Mouse (Mus musculus) lung, postnatal 0 days (tissue): ENCODE results near the gene Hapln3. TPM values are rescaled to one million over a fixed set of nuclear protein-coding genes. Genes with fewer than 3 reads are reported as not detected.

Experiments
- ATAC-seq: fragments of 200-750 bp; cut with Nextera tagmentation; 2 replicates; pipeline ENCODE4 v1.8.0; 2017; ENCODE audit warnings: moderate library complexity
- DNase-seq: peaks from one replicate; pipeline ENCODE4 v3.0.0-alpha.2; 2016; ENCODE audit warnings: low spot score
- H3K27ac ChIP-seq: fragments of 300-500 bp; sonication (generic); 2 replicates; pipeline ENCODE4 v1.5.1; 2014; ENCODE audit warnings: antibody characterized with exemption, mild to moderate bottlenecking, low read length, mixed read lengths
- H3K27me3 ChIP-seq: fragments of 300-500 bp; sonication (generic); replicated peaks from 2 replicates; pipeline ENCODE4 v1.6.1; 2014; ENCODE audit warnings: low read length, mixed read lengths; ENCODE audit not compliant: insufficient read depth
- H3K36me3 ChIP-seq: fragments of 300-500 bp; sonication (generic); 2 replicates; pipeline ENCODE4 v1.6.1; 2014; ENCODE audit warnings: low read length, mixed read lengths; ENCODE audit not compliant: insufficient read depth
- H3K4me1 ChIP-seq: fragments of 300-500 bp; sonication (generic); 2 replicates; pipeline ENCODE4 v1.6.1; 2014; ENCODE audit warnings: antibody characterized with exemption, low read depth, low read length, mixed read lengths; ENCODE audit not compliant: insufficient read depth
- H3K4me2 ChIP-seq: fragments of 300-500 bp; sonication (generic); replicated peaks from 2 replicates; pipeline ENCODE4 v1.6.1; 2014; ENCODE audit warnings: low read depth, mild to moderate bottlenecking, low read length, moderate library complexity, mixed read lengths
- H3K4me3 ChIP-seq: fragments of 300-500 bp; sonication (generic); 2 replicates; pipeline ENCODE4 v1.5.1; 2014; ENCODE audit warnings: low read depth, low read length
- H3K9ac ChIP-seq: fragments of 300-500 bp; sonication (generic); replicated peaks from 2 replicates; pipeline ENCODE4 v1.6.1; 2014; ENCODE audit warnings: low read depth, mild to moderate bottlenecking
- H3K9me3 ChIP-seq: fragments of 300-500 bp; sonication (generic); 2 replicates; pipeline ENCODE4 v1.6.1; 2016; ENCODE audit warnings: low read length, mixed read lengths
- CTCF ChIP-seq: IDR thresholded peaks from 2 replicates; pipeline ENCODE4 v1.5.1; 2016; ENCODE audit warnings: antibody characterized with exemption, mild to moderate bottlenecking
- EP300 ChIP-seq: IDR thresholded peaks from 2 replicates; pipeline ENCODE4 v1.6.1; 2016; ENCODE audit warnings: antibody characterized with exemption, mild to moderate bottlenecking, control low read depth
- WGBS: fragments of 180-500 bp; shearing (Covaris S2); extraction: QIAGEN DNeasy Blood & Tissue Kit; methylation state at CpG from one replicate; pipeline ENCODE4 v1.1.7; 2014; 5-methylcytosine and 5-hydroxymethylcytosine counted together
- polyA plus RNA-seq: library from polyadenylated mRNA; unstranded; fragments of >200 nt; fragmentation: Nextera tagmentation; extraction: Ambion mirVana; gene quantifications from 2 replicates; pipeline ENCODE4 v1.2.1, GENCODE M21; 2015

The Hapln3 gene
- polyA plus RNA-seq, 1 experiment from 2014 or later, result 0.17 TPM

DNA sequence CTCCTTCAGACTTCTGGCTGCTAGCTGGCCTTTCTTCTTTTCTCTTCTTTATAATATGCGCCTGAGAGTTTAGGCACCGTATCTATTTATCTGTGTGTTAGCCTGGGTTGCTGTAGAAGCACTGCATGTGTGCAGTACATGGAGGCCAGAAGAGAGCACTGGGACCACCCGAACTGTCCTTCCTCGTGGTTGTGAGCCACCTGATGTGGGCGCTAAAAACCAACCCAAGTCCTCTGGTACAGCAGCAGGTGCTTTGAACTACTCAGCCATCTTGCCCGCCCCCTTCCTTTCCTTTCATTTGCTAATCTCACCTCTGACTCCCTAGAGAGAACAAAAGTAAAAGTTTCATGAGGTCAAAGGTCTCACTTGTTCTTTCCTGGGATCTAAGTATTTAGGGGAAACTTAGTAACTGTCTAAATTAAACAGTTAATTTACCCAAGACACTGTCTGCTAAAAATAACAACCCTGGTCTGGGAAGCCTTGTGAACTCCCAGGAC, 8.6 kb upstream of the Hapln3 start:
- no peak for TF ChIP-seq EP300
- no peak for TF ChIP-seq CTCF
- ATAC-seq (no peak), DNase-seq (no peak)
- Histone ChIP-seq H3K4me1 (no peaks in the 10 kb centered on the region), H3K9ac (no peak overlapping the region), H3K9me3 (no peaks in the 10 kb centered on the region), H3K4me2 (no peak overlapping the region), H3K36me3 (peaks cover 8% of the 10 kb centered on the region; the same call in 1 of the 2 replicates), H3K27me3 (no peaks in the 10 kb centered on the region), H3K27ac (no peak overlapping the region), H3K4me3 (no peak overlapping the region)
- 76% methylated on average over 6 of the region's 6 CpGs for WGBS

DNA sequence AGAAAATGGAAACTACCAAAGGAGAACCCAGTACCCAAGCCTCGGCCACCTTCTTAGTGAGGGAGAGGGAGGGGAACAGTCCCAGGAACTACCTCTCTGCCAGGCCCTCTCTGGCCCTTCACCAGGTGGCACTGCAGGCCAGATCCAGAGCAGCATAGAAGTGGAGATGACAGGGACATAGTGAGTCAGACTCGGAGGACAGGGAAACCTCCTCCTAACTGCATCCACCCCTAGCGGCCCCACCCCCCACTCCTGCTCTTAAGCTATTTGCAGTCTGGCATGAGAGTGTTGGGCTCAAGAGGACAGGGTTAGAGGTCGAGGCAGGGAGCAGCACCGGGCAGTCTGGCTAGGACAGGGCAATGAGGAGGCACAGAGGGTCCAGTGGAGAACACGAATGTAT, 2.6 kb upstream of the Hapln3 start:
- no peaks in the 10 kb centered on the region for H3K9me3 ChIP-seq
- no peak for TF ChIP-seq EP300
- peak; percentile 44 for TF ChIP-seq CTCF
- ATAC-seq (peak; percentile 46; the same call in 1 of the 2 replicates), DNase-seq (no peak)
- peaks cover 8% of the 10 kb centered on the region; the same call in 1 of the 2 replicates for H3K36me3 ChIP-seq
- WGBS, result 21% methylated on average over 6 of the region's 6 CpGs
- H3K4me1 ChIP-seq, result peaks cover 5% of the 10 kb centered on the region; the same call in 1 of the 2 replicates
- no peak overlapping the region for H3K27ac ChIP-seq
- H3K9ac ChIP-seq, result no peak overlapping the region
- no peak overlapping the region for H3K4me3 ChIP-seq
- no peak overlapping the region for H3K4me2 ChIP-seq
- H3K27me3 ChIP-seq, result no peaks in the 10 kb centered on the region

DNA sequence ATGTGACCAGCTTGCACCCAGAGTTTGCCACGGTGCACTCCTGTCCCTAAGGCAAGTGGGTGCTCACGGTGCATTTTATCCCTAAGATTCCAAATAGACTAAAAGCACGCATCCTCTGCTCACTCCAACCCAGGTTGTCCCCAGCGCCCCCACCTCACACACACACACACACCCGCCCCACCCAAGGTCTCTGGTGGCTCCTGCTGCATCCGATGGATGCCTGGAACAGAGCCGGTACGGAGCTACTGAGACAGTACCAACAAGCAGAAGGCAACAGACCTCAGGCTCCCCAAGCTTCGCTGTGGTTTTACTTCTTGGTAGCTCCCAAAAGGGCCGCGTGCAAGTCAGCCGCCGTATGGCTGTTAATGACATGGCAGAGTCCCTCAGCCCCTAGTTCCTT, 433 bp downstream of the Hapln3 start:
- Histone ChIP-seq H3K9me3 (no peaks in the 10 kb centered on the region), H3K4me3 (peak overlapping the region; percentile 21; the same call in 1 of the 2 replicates), H3K4me1 (peaks cover 5% of the 10 kb centered on the region; the same call in 1 of the 2 replicates), H3K27me3 (no peaks in the 10 kb centered on the region), H3K36me3 (peaks cover 2% of the 10 kb centered on the region; the same call in 1 of the 2 replicates), H3K27ac (no peak overlapping the region), H3K9ac (no peak overlapping the region), H3K4me2 (peak overlapping the region; percentile 39)
- 19% methylated on average over 13 of the region's 13 CpGs for WGBS
- TF ChIP-seq CTCF (no peak), EP300 (no peak)
- ATAC-seq, result no peak
- DNase-seq, result no peak

DNA sequence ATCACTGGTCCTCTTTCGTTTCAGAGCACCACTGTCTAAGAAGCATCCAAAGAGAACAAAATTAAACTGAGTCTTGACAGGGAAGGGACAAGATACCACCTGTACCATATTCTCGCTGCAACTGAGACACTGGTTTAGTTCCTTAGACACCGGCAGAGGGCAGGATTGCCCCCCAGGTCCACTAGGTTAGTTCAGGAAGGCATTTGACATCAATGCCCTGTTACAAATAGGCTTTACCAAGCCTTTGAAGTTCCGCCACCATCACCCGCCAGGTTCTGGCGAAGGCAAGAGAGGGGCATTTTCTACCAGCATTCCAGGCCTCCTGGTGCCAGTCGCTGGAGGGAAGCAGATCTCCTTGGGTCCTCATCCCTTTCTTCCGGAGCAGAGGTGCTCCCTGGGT, 935 bp downstream of the Hapln3 start:
- H3K9ac ChIP-seq, result no peak overlapping the region
- no peak overlapping the region for H3K4me2 ChIP-seq
- TF ChIP-seq CTCF, result peak; percentile 50
- TF ChIP-seq EP300, result no peak
- H3K9me3 ChIP-seq, result no peaks in the 10 kb centered on the region
- 15% methylated on average over 8 of the region's 8 CpGs for WGBS
- no peaks in the 10 kb centered on the region; the same call in 1 of the 2 replicates for H3K36me3 ChIP-seq
- DNase-seq (no peak), ATAC-seq (no peak)
- H3K27ac ChIP-seq, result no peak overlapping the region
- H3K4me1 ChIP-seq, result peaks cover 5% of the 10 kb centered on the region; the same call in 1 of the 2 replicates
- H3K27me3 ChIP-seq, result no peaks in the 10 kb centered on the region
- no peak overlapping the region for H3K4me3 ChIP-seq

DNA sequence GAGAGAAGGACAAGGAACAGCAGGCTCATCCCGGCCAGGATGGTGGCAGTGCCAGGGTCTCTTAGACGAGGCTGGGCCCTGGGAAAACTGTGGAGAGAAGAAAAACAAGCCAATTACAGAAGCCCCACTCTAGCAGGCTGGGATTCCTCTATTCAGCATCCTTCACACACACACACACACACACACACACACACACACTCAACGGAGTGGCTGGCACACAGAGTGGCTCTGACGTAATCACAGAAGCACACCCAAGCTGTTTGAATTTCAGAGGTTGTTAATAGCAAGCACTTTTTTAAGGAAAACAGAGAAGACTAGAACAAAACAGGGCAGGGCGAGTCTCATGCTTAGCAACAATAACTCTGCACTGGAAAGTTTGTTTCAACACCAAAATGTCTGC, 7.4 kb downstream of the Hapln3 start:
- Histone ChIP-seq H3K9ac (no peak overlapping the region), H3K4me3 (no peak overlapping the region), H3K4me1 (no peaks in the 10 kb centered on the region), H3K27me3 (no peaks in the 10 kb centered on the region), H3K36me3 (no peaks in the 10 kb centered on the region), H3K27ac (no peak overlapping the region), H3K9me3 (no peaks in the 10 kb centered on the region), H3K4me2 (no peak overlapping the region)
- DNase-seq (no peak), ATAC-seq (no peak)
- TF ChIP-seq EP300, result no peak
- no peak for TF ChIP-seq CTCF
- 63% methylated on average over 5 of the region's 5 CpGs for WGBS

DNA sequence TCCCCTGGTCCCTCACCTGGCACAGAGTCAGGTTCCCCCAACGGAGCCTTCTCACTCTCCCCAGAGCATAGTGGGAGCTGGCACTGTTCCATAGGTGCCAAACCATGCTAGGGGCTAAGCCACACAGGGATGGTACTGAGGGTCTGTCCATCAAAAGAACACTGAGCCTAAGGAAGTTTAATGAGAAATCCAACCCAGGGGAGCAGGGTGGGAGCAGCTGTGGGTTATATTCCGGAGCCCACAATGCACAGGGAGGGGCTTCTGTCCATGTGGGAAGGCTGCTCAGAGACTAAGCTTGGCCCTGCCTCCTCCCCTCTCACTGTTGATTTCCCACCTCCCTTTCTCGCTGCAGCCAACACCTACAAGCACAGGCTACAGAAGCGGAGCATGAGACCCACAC, 17.0 kb downstream of the Hapln3 start:
- 55% methylated on average over 4 of the region's 4 CpGs for WGBS
- H3K36me3 ChIP-seq, result no peaks in the 10 kb centered on the region
- H3K4me3 ChIP-seq, result no peak overlapping the region
- no peak overlapping the region for H3K27ac ChIP-seq
- ATAC-seq (no peak), DNase-seq (no peak)
- H3K4me2 ChIP-seq, result no peak overlapping the region
- no peaks in the 10 kb centered on the region for H3K4me1 ChIP-seq
- TF ChIP-seq EP300, result no peak
- no peak for TF ChIP-seq CTCF
- no peaks in the 10 kb centered on the region for H3K9me3 ChIP-seq
- H3K27me3 ChIP-seq, result no peaks in the 10 kb centered on the region
- H3K9ac ChIP-seq, result no peak overlapping the region

DNA sequence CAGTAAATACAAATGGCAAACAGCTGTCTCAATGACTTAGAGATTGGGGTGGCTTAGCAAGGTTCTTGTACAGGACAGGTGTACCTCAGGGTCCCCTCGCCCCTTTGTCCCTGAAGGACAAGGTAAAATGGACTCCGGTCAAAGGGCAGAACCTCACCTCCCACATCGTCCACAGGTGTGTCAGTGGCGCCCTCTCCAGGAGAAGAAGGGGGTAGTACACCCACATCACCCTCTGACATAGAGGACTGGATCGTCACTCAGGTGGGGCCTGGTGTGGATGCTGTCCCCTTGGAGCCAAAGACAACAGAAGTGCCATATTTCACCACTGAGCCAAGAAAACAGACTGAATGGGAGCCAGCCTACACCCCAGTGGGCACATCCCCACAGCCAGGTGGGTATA, 34.3 kb downstream of the Hapln3 start:
- DNase-seq (no peak), ATAC-seq (no peak)
- H3K4me1 ChIP-seq, result no peaks in the 10 kb centered on the region
- H3K36me3 ChIP-seq, result no peaks in the 10 kb centered on the region
- no peak overlapping the region for H3K4me3 ChIP-seq
- WGBS, result 70% methylated on average over 5 of the region's 5 CpGs
- TF ChIP-seq CTCF (no peak), EP300 (no peak)
- no peaks in the 10 kb centered on the region for H3K27me3 ChIP-seq
- H3K27ac ChIP-seq, result no peak overlapping the region
- no peak overlapping the region for H3K9ac ChIP-seq
- H3K4me2 ChIP-seq, result no peak overlapping the region
- no peaks in the 10 kb centered on the region for H3K9me3 ChIP-seq
